Mouse (Mus musculus): ENCODE measurements at regions not wholly inside any gene's neighbourhood (a gene's known extent, or its start where the extent isn't known, plus 50 kb on each side); places are given as distances from the start of the nearest gene placed in this dataset.
A peak's percentile ranks its signal among the peaks of the same experiment; 100 is the strongest.
"Not testable (repeated sequence)": the region's sequence is repeated elsewhere in the genome, so short reads cannot be mapped to it uniquely, and the experiment has no call there.

- ATAC-seq: peak; percentile 2; the same call in 1 of the 2 replicates
- no peak overlapping the region for H3K4me2 ChIP-seq (ENCODE audit: low read length)
Observed at GRCm38 (mm10) chr2:78021356-78021900, 75.3 kb upstream of the Cwc22 start.

GRCm38 (mm10) chr2:78020516-78020915, 74.3 kb upstream of the Cwc22 start:
- Histone ChIP-seq H3K9me3 (replicated peaks; ENCODE audit: control insufficient read depth, low read length) (no peaks in the 10 kb centered on the region), H3K27me3 (replicated peaks; ENCODE audit: control insufficient read depth, insufficient read depth, low read length) (no peaks in the 10 kb centered on the region), H3K27ac (ENCODE audit: low read depth, low read length) (no peak overlapping the region), H3K36me3 (ENCODE audit: control insufficient read depth, insufficient read depth, low read length) (no peaks in the 10 kb centered on the region), H3K4me3 (ENCODE audit: low read depth, low read length) (no peak overlapping the region), H3K4me2 (ENCODE audit: low read length) (no peak overlapping the region), H3K4me1 (ENCODE audit: control insufficient read depth, insufficient read depth, low read length) (no peaks in the 10 kb centered on the region), H3K9ac (ENCODE audit: low read length) (no peak overlapping the region)
- WGBS: 96% methylated on average over 3 of the region's 3 CpGs
- no peak for ATAC-seq
- no peak for DNase-seq (ENCODE audit: low spot score)

More at GRCm38 (mm10) chr2:78021356-78021900, 75.3 kb upstream of the Cwc22 start:
- Histone ChIP-seq H3K9ac (ENCODE audit: low read length) (no peak overlapping the region), H3K4me3 (ENCODE audit: low read depth, low read length) (no peak overlapping the region), H3K4me1 (ENCODE audit: control insufficient read depth, insufficient read depth, low read length) (no peaks in the 10 kb centered on the region), H3K27me3 (replicated peaks; ENCODE audit: control insufficient read depth, insufficient read depth, low read length) (no peaks in the 10 kb centered on the region), H3K27ac (ENCODE audit: low read depth, low read length) (no peak overlapping the region), H3K9me3 (replicated peaks; ENCODE audit: control insufficient read depth, low read length) (no peaks in the 10 kb centered on the region), H3K36me3 (ENCODE audit: control insufficient read depth, insufficient read depth, low read length) (no peaks in the 10 kb centered on the region)
- DNase-seq (ENCODE audit: low spot score): peak; percentile 8
- WGBS: 66% methylated on average over 2 of the region's 2 CpGs

GRCm38 (mm10) chr2:78019916-78020315, 73.7 kb upstream of the Cwc22 start:
- WGBS: 91% methylated on average over 3 of the region's 3 CpGs
- Histone ChIP-seq H3K9ac (ENCODE audit: low read length) (no peak overlapping the region), H3K27ac (ENCODE audit: low read depth, low read length) (no peak overlapping the region), H3K9me3 (replicated peaks; ENCODE audit: control insufficient read depth, low read length) (no peaks in the 10 kb centered on the region), H3K4me1 (ENCODE audit: control insufficient read depth, insufficient read depth, low read length) (no peaks in the 10 kb centered on the region), H3K36me3 (ENCODE audit: control insufficient read depth, insufficient read depth, low read length) (no peaks in the 10 kb centered on the region), H3K27me3 (replicated peaks; ENCODE audit: control insufficient read depth, insufficient read depth, low read length) (no peaks in the 10 kb centered on the region), H3K4me2 (ENCODE audit: low read length) (no peak overlapping the region), H3K4me3 (ENCODE audit: low read depth, low read length) (no peak overlapping the region)
- ATAC-seq: no peak
- no peak for DNase-seq (ENCODE audit: low spot score)

- WGBS: 96% methylated on average over 6 of the region's 6 CpGs
- H3K9me3 ChIP-seq (replicated peaks; ENCODE audit: control insufficient read depth, low read length); H3K36me3 ChIP-seq (ENCODE audit: control insufficient read depth, insufficient read depth, low read length); ATAC-seq; DNase-seq (ENCODE audit: low spot score); H3K9ac ChIP-seq (ENCODE audit: low read length); H3K27ac ChIP-seq (ENCODE audit: low read depth, low read length); H3K4me1 ChIP-seq (ENCODE audit: control insufficient read depth, insufficient read depth, low read length); H3K4me3 ChIP-seq (ENCODE audit: low read depth, low read length); H3K4me2 ChIP-seq (ENCODE audit: low read length); H3K27me3 ChIP-seq (replicated peaks; ENCODE audit: control insufficient read depth, insufficient read depth, low read length): not testable (repeated sequence)
Observed at GRCm38 (mm10) chr2:78012441-78012840, 66.3 kb upstream of the Cwc22 start.

- Histone ChIP-seq H3K4me2 (ENCODE audit: low read length) (no peak overlapping the region), H3K4me1 (ENCODE audit: control insufficient read depth, insufficient read depth, low read length) (no peaks in the 10 kb centered on the region), H3K27ac (ENCODE audit: low read depth, low read length) (no peak overlapping the region), H3K36me3 (ENCODE audit: control insufficient read depth, insufficient read depth, low read length) (no peaks in the 10 kb centered on the region), H3K27me3 (replicated peaks; ENCODE audit: control insufficient read depth, insufficient read depth, low read length) (no peaks in the 10 kb centered on the region), H3K9ac (ENCODE audit: low read length) (no peak overlapping the region), H3K9me3 (replicated peaks; ENCODE audit: control insufficient read depth, low read length) (no peaks in the 10 kb centered on the region), H3K4me3 (ENCODE audit: low read depth, low read length) (no peak overlapping the region)
- WGBS: 92% methylated on average over 2 of the region's 2 CpGs
- DNase-seq (ENCODE audit: low spot score) (no peak), ATAC-seq (no peak)
Observed at GRCm38 (mm10) chr2:78011821-78012220, 65.6 kb upstream of the Cwc22 start.

- ATAC-seq (no peak), DNase-seq (ENCODE audit: low spot score) (no peak)
- 84% methylated on average over 2 of the region's 2 CpGs for WGBS
- Histone ChIP-seq H3K9me3 (replicated peaks; ENCODE audit: control insufficient read depth, low read length) (no peaks in the 10 kb centered on the region), H3K9ac (ENCODE audit: low read length) (no peak overlapping the region), H3K27me3 (replicated peaks; ENCODE audit: control insufficient read depth, insufficient read depth, low read length) (no peaks in the 10 kb centered on the region), H3K4me1 (ENCODE audit: control insufficient read depth, insufficient read depth, low read length) (no peaks in the 10 kb centered on the region), H3K4me2 (ENCODE audit: low read length) (no peak overlapping the region), H3K36me3 (ENCODE audit: control insufficient read depth, insufficient read depth, low read length) (no peaks in the 10 kb centered on the region), H3K27ac (ENCODE audit: low read depth, low read length) (no peak overlapping the region), H3K4me3 (ENCODE audit: low read depth, low read length) (no peak overlapping the region)
Observed at GRCm38 (mm10) chr2:78011051-78011800, 65.1 kb upstream of the Cwc22 start.

GRCm38 (mm10) chr2:78010066-78010690, 64.0 kb upstream of the Cwc22 start:
- DNase-seq (ENCODE audit: low spot score) (no peak), ATAC-seq (no peak)
- no peaks in the 10 kb centered on the region for H3K4me1 ChIP-seq (ENCODE audit: control insufficient read depth, insufficient read depth, low read length)
- no peaks in the 10 kb centered on the region for H3K27me3 ChIP-seq (replicated peaks; ENCODE audit: control insufficient read depth, insufficient read depth, low read length)
- H3K4me3 ChIP-seq (ENCODE audit: low read depth, low read length): no peak overlapping the region
- WGBS: 79% methylated on average over 5 of the region's 5 CpGs
- H3K9me3 ChIP-seq (replicated peaks; ENCODE audit: control insufficient read depth, low read length): no peaks in the 10 kb centered on the region
- no peaks in the 10 kb centered on the region for H3K36me3 ChIP-seq (ENCODE audit: control insufficient read depth, insufficient read depth, low read length)
- H3K9ac ChIP-seq (ENCODE audit: low read length): no peak overlapping the region
- H3K4me2 ChIP-seq (ENCODE audit: low read length): no peak overlapping the region
- no peak overlapping the region for H3K27ac ChIP-seq (ENCODE audit: low read depth, low read length)

GRCm38 (mm10) chr2:78008094-78008493, 61.9 kb upstream of the Cwc22 start:
- H3K27me3 ChIP-seq (replicated peaks; ENCODE audit: control insufficient read depth, insufficient read depth, low read length): no peaks in the 10 kb centered on the region
- no peak overlapping the region for H3K9ac ChIP-seq (ENCODE audit: low read length)
- H3K36me3 ChIP-seq (ENCODE audit: control insufficient read depth, insufficient read depth, low read length): no peaks in the 10 kb centered on the region
- 91% methylated on average over 1 of the region's 1 CpGs for WGBS
- H3K4me2 ChIP-seq (ENCODE audit: low read length): no peak overlapping the region
- H3K27ac ChIP-seq (ENCODE audit: low read depth, low read length): no peak overlapping the region
- ATAC-seq (no peak), DNase-seq (ENCODE audit: low spot score) (no peak)
- H3K4me3 ChIP-seq (ENCODE audit: low read depth, low read length): no peak overlapping the region
- H3K9me3 ChIP-seq (replicated peaks; ENCODE audit: control insufficient read depth, low read length): no peaks in the 10 kb centered on the region
- no peaks in the 10 kb centered on the region for H3K4me1 ChIP-seq (ENCODE audit: control insufficient read depth, insufficient read depth, low read length)

GRCm38 (mm10) chr2:78005402-78006021, 59.3 kb upstream of the Cwc22 start:
- DNase-seq (ENCODE audit: low spot score): no peak
- WGBS: 62% methylated on average over 7 of the region's 7 CpGs
- ATAC-seq: no peak
- H3K27me3 ChIP-seq (replicated peaks; ENCODE audit: control insufficient read depth, insufficient read depth, low read length): no peaks in the 10 kb centered on the region
- no peak overlapping the region for H3K27ac ChIP-seq (ENCODE audit: low read depth, low read length)
- H3K9me3 ChIP-seq (replicated peaks; ENCODE audit: control insufficient read depth, low read length): no peaks in the 10 kb centered on the region
- H3K4me1 ChIP-seq (ENCODE audit: control insufficient read depth, insufficient read depth, low read length): no peaks in the 10 kb centered on the region
- H3K36me3 ChIP-seq (ENCODE audit: control insufficient read depth, insufficient read depth, low read length): no peaks in the 10 kb centered on the region
- H3K4me3 ChIP-seq (ENCODE audit: low read depth, low read length): no peak overlapping the region
- H3K9ac ChIP-seq (ENCODE audit: low read length): no peak overlapping the region
- H3K4me2 ChIP-seq (ENCODE audit: low read length): no peak overlapping the region
